16 mouse cellular contexts compared by ENCODE assay signal in the genomic region with DNA sequence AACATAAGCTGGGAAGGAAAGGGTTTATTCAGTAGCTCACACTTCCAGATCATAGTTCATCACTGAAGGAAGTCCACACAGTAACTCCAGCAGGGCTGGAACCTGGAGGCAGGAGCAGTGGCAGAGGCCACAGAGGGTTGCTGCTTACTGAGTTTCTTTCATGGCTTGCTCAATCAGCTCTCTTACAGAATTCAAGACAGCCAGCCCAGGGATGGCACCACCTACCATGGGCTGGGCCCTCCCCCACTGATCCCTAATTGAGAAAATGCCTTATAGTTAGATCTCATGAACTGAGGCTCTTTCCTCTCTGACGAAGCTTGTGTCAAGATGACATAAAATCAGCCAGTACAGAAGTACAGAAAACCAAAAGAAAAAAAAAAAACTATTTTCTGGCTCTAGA.
"Had no signal": no experiment of that assay in that cellular context is flagged by ENCODE, and none has a peak within 500 bp of the region (broad histone marks: within the 10 kb centered on the region; RNA-seq: fewer than 3 reads in every experiment).

No protein-coding gene starts in this region.

- DNase-seq: retina, postnatal 1 day; right cerebral cortex, adult 18-20 months; right cerebral cortex, postnatal 14 days; right cerebral cortex, postnatal 25 days; right cerebral cortex, postnatal 4 days; spleen, adult 18-20 months; thymus, adult 18-20 months; thymus, adult 2 months; thymus, postnatal 14 days; thymus, postnatal 25 days; thymus, postnatal 36 days; thymus, postnatal 4 days had no signal

- H3K9me3 ChIP-seq: neural tube, embryonic 12.5 days; neural tube, embryonic 13.5 days; stomach, embryonic 15.5 days had no signal

- H3K4me2 ChIP-seq: neural tube, embryonic 12.5 days; neural tube, embryonic 13.5 days; stomach, embryonic 15.5 days had no signal

- H3K4me1 ChIP-seq: neural tube, embryonic 12.5 days; stomach, embryonic 15.5 days had no signal

- H3K4me3 ChIP-seq: neural tube, embryonic 12.5 days; neural tube, embryonic 13.5 days; stomach, embryonic 15.5 days had no signal

- H3K36me3 ChIP-seq: neural tube, embryonic 12.5 days; neural tube, embryonic 13.5 days; stomach, embryonic 15.5 days had no signal

- H3K27ac ChIP-seq: neural tube, embryonic 12.5 days; neural tube, embryonic 13.5 days; stomach, embryonic 15.5 days; stomach, postnatal 0 days had no signal

- H3K9ac ChIP-seq: neural tube, embryonic 12.5 days; neural tube, embryonic 13.5 days; stomach, embryonic 15.5 days had no signal

- H3K27me3 ChIP-seq: neural tube, embryonic 12.5 days; neural tube, embryonic 13.5 days; stomach, embryonic 15.5 days had no signal
